Mouse (Mus musculus) liver, embryonic 14.5 days (tissue): ENCODE data around the gene Khdc4.

ENCODE experiments used
- CTCF ChIP-seq: IDR thresholded peaks from 2 replicates; pipeline ENCODE4 v1.5.1; 2016; ENCODE audit warnings: antibody characterized with exemption, low read depth, control low read depth
- EP300 ChIP-seq: IDR thresholded peaks from 2 replicates; pipeline ENCODE4 v1.6.1; 2016; ENCODE audit warnings: antibody characterized with exemption, low read depth

GRCm38 (mm10) chr3:88684236-88684979 lies 1.2 kb upstream of the Khdc4 start:
- no peak for TF ChIP-seq CTCF
- no peak for TF ChIP-seq EP300
